Mouse (Mus musculus) neural tube, embryonic 13.5 days (tissue): ENCODE measurements around the gene Gm3327. TPM values are rescaled to one million over a fixed set of nuclear protein-coding genes. Genes with fewer than 3 reads are reported as not detected.
"Not testable (repeated sequence)": the region's sequence is repeated elsewhere in the genome, so short reads cannot be mapped to it uniquely, and the experiment has no call there.

Experiments used
- ATAC-seq: fragments of 200-750 bp; cut with Nextera tagmentation; 2 replicates; pipeline ENCODE4 v1.8.0; 2017; ENCODE audit warnings: low read depth, mild to moderate bottlenecking, moderate TSS enrichment, moderate library complexity
- H3K27ac ChIP-seq: fragments of 300-500 bp; sonication (generic); replicated peaks from 2 replicates; pipeline ENCODE4 v1.5.1; 2015; ENCODE audit warnings: moderate library complexity, mild to moderate bottlenecking, inconsistent platforms
- H3K27me3 ChIP-seq: fragments of 300-500 bp; sonication (generic); 2 replicates; pipeline ENCODE4 v1.6.1; 2015; ENCODE audit warnings: mild to moderate bottlenecking, inconsistent platforms
- H3K36me3 ChIP-seq: fragments of 300-500 bp; sonication (generic); 2 replicates; pipeline ENCODE4 v1.6.1; 2015; ENCODE audit warnings: mild to moderate bottlenecking, inconsistent platforms
- H3K4me1 ChIP-seq: fragments of 300-500 bp; sonication (generic); replicated peaks from 2 replicates; pipeline ENCODE4 v1.6.1; 2015; ENCODE audit warnings: inconsistent platforms
- H3K4me2 ChIP-seq: fragments of 300-500 bp; sonication (generic); 2 replicates; pipeline ENCODE4 v1.6.1; 2015; ENCODE audit warnings: inconsistent platforms, mild to moderate bottlenecking, moderate library complexity
- H3K4me3 ChIP-seq: fragments of 300-500 bp; sonication (generic); 2 replicates; pipeline ENCODE4 v1.5.1; 2015; ENCODE audit warnings: mild to moderate bottlenecking, inconsistent platforms
- H3K9ac ChIP-seq: fragments of 300-500 bp; sonication (generic); 2 replicates; pipeline ENCODE4 v1.6.1; 2015; ENCODE audit warnings: moderate library complexity, mild to moderate bottlenecking, inconsistent platforms
- H3K9me3 ChIP-seq: fragments of 300-500 bp; sonication (generic); 2 replicates; pipeline ENCODE4 v1.6.1; 2016; ENCODE audit warnings: inconsistent platforms
- WGBS: fragments of 180-500 bp; shearing (Covaris S2); methylation state at CpG from one replicate; pipeline ENCODE4 v1.1.7; 2015; 5-methylcytosine and 5-hydroxymethylcytosine counted together
- polyA plus RNA-seq: library from polyadenylated mRNA; unstranded; fragments of >200 nt; fragmentation: Nextera tagmentation; extraction: Ambion mirVana; gene quantifications from 2 replicates; pipeline ENCODE4 v1.2.1, GENCODE M21; 2015

Gm3327 gene
- not detected in 2 replicates for polyA plus RNA-seq

DNA sequence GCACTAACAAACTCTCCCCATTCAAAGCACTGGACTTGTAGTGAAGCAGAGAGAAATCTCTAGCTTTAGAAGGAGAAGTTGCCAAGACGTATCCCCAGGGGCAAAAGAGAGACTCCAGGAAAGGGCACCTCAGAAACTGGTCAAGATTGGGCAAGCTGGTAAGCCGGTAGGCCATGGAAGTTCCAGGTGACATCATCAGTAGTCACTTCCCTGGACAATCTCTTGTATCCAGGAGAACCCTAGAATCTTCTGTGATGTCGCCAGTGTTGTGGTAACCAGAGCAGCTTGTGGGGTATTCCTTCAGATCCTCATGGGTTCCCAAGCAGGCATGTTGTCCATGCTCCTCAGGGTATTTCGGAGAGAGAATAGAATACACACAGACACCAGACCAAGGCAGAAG, at the start of gene Gm3327:
Gm3327 (plus strand) TSS at position 301 of the 400 bp plus-strand sequence.
- not testable (repeated sequence) for H3K4me3 ChIP-seq, H3K27me3 ChIP-seq, H3K9ac ChIP-seq, H3K9me3 ChIP-seq, H3K4me1 ChIP-seq, H3K4me2 ChIP-seq, ATAC-seq, H3K27ac ChIP-seq, H3K36me3 ChIP-seq
- 94% methylated on average over 4 of the region's 4 CpGs for WGBS

DNA sequence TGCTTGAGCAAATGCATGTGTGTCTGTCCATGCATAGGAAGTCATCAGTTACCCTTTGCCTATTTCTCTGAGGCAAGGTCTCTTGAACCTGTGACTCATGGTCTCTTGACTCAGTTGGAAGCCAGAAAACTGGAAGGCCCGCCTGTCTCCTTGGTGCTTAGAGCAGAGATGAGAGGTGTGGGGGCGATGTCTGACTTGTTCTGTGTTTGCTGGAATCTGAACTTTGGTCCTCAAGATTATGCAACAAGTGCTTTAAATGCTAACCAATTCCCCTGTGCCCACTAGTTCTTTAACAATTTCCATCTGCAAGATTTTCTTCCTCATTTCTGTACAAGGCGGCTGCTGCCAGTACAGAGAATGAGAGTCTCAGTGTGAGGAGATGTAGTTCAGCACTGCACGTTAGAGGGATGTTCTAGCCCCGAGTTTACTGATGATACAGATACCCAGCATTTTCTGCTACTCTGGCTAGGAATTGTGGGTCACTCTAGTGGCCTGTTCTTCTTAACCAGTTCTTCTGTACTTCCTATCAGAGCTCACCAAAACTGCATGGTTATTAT, 45.8 kb upstream of the Gm3327 start:
- WGBS: 92% methylated on average over 5 of the region's 5 CpGs
- not testable (repeated sequence) for H3K27me3 ChIP-seq, H3K36me3 ChIP-seq, H3K27ac ChIP-seq, H3K9ac ChIP-seq, H3K4me1 ChIP-seq, H3K9me3 ChIP-seq, H3K4me2 ChIP-seq, H3K4me3 ChIP-seq, ATAC-seq

DNA sequence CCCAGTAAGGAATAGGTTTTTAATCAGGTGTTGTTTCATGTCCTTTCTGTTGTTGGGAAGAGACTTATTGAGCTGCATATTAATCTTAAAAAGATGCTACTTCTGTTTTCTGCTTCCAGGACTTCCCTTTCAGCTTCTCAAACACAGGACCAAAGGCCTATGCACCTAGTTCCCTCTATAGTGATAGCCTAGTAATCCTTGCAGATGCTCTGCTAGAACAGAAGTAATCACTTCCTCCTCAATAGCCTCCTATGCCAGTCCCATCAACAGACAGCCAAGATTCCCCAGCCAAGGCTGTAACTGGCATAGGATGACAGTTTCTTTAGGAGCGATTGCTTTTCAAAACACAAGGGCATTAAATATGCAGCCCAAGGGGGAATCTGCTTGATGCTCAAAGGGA, 37.1 kb upstream of the Gm3327 start:
- H3K9ac ChIP-seq, H3K36me3 ChIP-seq, ATAC-seq, H3K27me3 ChIP-seq, H3K4me2 ChIP-seq, H3K4me3 ChIP-seq, H3K4me1 ChIP-seq, H3K9me3 ChIP-seq, H3K27ac ChIP-seq: not testable (repeated sequence)
- WGBS: 86% methylated on average over 1 of the region's 1 CpGs

DNA sequence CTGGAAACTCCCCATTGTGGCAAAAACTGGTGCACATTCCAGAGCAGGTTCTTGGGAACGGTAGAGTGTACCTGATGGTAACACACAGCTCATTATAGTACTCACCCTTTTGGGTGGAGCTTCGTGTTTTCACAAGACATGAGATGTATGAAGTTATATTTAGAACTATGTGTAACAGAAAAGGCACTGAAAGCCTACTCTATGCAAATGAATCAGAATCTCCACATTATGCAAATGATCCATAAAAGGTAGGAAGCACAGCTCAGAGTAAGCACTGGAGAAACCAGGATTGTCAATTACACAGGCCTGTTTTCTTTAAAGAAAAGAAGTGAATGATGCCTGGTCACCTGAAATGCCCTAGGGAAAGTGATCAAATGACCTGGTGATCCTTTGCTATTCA, 36.1 kb upstream of the Gm3327 start:
- not testable (repeated sequence) for ATAC-seq, H3K4me2 ChIP-seq, H3K9me3 ChIP-seq, H3K27ac ChIP-seq, H3K36me3 ChIP-seq, H3K27me3 ChIP-seq, H3K4me3 ChIP-seq, H3K9ac ChIP-seq, H3K4me1 ChIP-seq
- WGBS: 77% methylated on average over 2 of the region's 2 CpGs

DNA sequence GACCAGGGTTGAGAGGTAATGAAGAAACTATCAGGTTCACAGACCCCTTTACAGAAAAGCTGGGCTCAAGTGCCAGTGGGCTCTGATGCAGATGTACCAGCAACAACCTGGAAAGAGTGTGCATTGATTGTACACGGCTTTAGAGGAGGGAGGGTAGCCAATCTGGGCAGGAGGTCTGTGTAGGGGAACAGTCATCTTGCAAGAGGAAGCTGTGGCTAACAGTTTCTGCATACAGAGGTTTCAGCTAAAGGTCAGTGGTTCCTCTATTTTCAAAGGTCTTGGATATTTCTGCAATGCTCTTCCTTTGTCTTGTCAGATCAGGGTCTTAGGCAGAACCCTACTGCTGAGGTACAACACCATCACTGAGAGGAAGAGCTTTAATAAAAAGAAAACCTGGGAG, 32.1 kb upstream of the Gm3327 start:
- H3K27ac ChIP-seq, H3K9ac ChIP-seq, H3K36me3 ChIP-seq, H3K4me3 ChIP-seq, H3K4me2 ChIP-seq, H3K4me1 ChIP-seq, H3K9me3 ChIP-seq, ATAC-seq, H3K27me3 ChIP-seq: not testable (repeated sequence)
- 86% methylated on average over 1 of the region's 1 CpGs for WGBS

DNA sequence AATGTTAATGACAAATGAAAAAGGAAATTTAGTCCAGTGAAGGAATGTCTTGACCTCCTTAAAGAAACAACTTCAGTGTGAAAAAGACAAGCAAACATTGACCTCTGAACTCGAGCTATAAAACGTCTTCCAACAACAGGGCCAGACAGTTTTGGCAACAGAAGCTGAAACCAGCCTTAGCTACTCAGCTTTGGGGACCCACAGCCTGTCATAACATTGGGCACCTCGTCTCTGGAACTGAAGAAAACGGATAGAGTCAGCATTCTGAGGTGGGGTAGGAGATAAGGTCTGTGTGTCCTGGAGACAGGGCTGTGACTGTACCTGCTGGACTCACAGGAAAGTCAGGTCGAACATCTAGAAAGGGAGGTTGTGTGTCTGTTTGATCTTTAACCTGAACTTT, 29.2 kb upstream of the Gm3327 start:
- H3K27me3 ChIP-seq, H3K9me3 ChIP-seq, ATAC-seq, H3K4me3 ChIP-seq, H3K27ac ChIP-seq, H3K4me1 ChIP-seq, H3K36me3 ChIP-seq, H3K9ac ChIP-seq, H3K4me2 ChIP-seq: not testable (repeated sequence)
- 66% methylated on average over 5 of the region's 5 CpGs for WGBS

DNA sequence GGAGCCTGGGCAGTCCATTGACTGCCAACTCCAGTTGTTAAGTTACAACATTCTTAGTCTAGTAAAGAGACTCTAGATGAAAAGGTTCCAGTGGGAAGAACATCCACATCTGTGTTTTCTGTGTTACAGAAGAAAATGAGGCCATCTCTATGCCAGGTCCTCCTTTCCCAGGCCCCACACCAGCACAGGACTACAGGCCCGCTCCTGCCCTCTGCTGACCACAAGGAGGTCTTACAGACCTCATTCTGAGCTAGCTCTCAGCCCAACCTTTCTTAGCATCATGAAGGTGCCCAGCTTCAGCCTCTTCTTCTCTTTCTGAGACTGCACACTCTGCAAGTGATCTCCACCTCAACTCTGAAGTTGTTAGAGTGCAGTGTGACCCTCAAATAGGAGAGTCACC, 23.6 kb upstream of the Gm3327 start:
- H3K36me3 ChIP-seq, H3K4me2 ChIP-seq, H3K27ac ChIP-seq, H3K4me3 ChIP-seq, H3K9me3 ChIP-seq, ATAC-seq, H3K9ac ChIP-seq, H3K4me1 ChIP-seq, H3K27me3 ChIP-seq: not testable (repeated sequence)
- WGBS: no CpG with 5 or more reads among the region's 1 CpGs

DNA sequence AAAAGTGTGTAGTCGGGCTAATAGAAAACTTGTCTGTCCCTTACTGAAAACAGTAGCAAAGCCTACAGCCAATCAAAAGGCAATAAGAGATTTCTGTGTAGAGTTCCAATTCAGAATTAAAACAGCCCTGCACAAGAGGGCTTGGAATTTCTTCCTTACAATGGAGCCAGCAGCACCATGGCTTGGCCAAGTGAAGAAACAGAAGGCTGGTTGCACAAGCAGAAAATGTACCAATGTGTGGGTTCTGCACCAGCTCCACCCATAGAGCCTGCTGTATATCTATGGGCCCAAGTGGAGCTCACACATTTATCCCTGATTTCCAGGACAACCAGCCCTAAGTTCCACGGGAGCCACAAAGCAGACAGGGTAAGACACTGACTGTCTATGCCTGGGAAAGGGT, 21.3 kb upstream of the Gm3327 start, which contains the start of gene Ear2:
Ear2 (plus strand) TSS at position 301 of the 400 bp plus-strand sequence.
- H3K36me3 ChIP-seq, H3K4me1 ChIP-seq, H3K4me2 ChIP-seq, H3K9ac ChIP-seq, H3K27me3 ChIP-seq, H3K27ac ChIP-seq, H3K4me3 ChIP-seq, ATAC-seq, H3K9me3 ChIP-seq: not testable (repeated sequence)
- 83% methylated on average over 2 of the region's 2 CpGs for WGBS

DNA sequence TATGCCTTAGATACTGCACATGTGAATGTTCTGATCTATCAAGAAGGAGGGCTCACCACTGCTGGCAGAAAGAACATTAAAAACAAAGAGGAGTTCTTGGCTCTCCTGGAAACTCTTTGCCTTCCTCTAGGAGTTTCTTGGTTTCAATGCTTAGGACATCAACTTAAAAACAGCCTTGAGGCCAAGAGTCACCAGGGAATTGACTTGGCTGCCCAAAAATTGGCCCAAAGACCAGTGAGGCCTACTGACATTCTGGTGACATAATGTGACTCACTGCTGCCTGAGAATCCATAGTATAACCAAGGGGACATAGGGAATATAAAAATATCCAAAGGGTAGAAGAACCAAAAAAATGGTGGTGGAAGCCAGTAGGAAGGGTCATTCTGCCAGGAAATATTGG, 12.7 kb upstream of the Gm3327 start:
- Histone ChIP-seq H3K4me2 (no peak overlapping the region), H3K4me3 (no peak overlapping the region), H3K36me3 (no peaks in the 10 kb centered on the region), H3K4me1 (no peaks in the 10 kb centered on the region), H3K27me3 (no peaks in the 10 kb centered on the region), H3K9ac (no peak overlapping the region), H3K27ac (no peak overlapping the region), H3K9me3 (no peaks in the 10 kb centered on the region)
- ATAC-seq: no peak

Other genes starting within 250 kb of the Gm3327 start
- 0.38 TPM in 1 of 2 replicates, not detected in the other for gene Ear1, start 248.3 kb upstream of the Gm3327 start, polyA plus RNA-seq
- gene Ear10, start 200.3 kb upstream of the Gm3327 start, polyA plus RNA-seq: not detected in 2 replicates
- gene Gm8113, start 198.5 kb upstream of the Gm3327 start, polyA plus RNA-seq: 5.7 and 6.5 TPM in 2 replicates
- gene Ang5, start 166.8 kb upstream of the Gm3327 start, polyA plus RNA-seq: not detected in 2 replicates
- not detected in 2 replicates for gene Ang6, start 121.6 kb upstream of the Gm3327 start, polyA plus RNA-seq
- 0.44 TPM in 1 of 2 replicates, not detected in the other for gene Ear2, start 21.2 kb upstream of the Gm3327 start, polyA plus RNA-seq
- gene Gm8212, start 73.8 kb downstream of the Gm3327 start, polyA plus RNA-seq: not detected in 2 replicates
- not detected in 2 replicates for gene 4930503E14Rik, start 89.4 kb downstream of the Gm3327 start, polyA plus RNA-seq
- gene Gm8220, start 161.7 kb downstream of the Gm3327 start, polyA plus RNA-seq: not detected in 2 replicates
- not detected in 2 replicates for gene Gm5930, start 214.7 kb downstream of the Gm3327 start, polyA plus RNA-seq
- gene Gm8229, start 241.5 kb downstream of the Gm3327 start, polyA plus RNA-seq: not detected in 2 replicates